Mouse (Mus musculus) fat pad, adult 2 months (tissue): Measurements from ENCODE around the gene Esp4.
"Not testable (repeated sequence)": the region's sequence is repeated elsewhere in the genome, so short reads cannot be mapped to it uniquely, and the experiment has no call there.

Experiments
- DNase-seq: peaks from one replicate; pipeline ENCODE4 v3.0.0-alpha.2; 2011; ENCODE audit warnings: low read depth, low spot score; ENCODE audit errors: extremely low read depth

Esp4 gene

GRCm38 (mm10) chr17:40598294-40598693, at the start of gene Esp4:
Gene Esp4, plus strand, starts transcription at chr17:40598594.
- DNase-seq = no peak

DNA sequence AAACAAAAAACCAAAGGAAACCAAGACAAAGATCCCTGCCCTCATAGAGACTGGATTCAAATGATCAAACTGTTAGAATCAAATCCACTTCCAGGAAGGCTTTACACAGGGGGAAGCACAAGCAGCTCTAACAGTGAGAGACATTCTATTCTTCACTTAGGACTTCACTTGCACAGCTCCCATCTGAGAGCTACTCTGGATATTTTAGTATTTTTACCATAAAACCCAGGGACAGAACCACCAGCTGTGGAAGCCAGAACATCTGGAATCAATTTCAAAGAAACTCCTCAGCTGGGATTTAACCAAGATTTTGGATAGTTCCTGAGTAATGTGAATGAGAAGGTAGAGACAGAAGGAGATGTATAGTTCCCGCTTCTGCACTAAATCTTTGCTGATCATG, 44.9 kb upstream of the Esp4 start:
- DNase-seq = no peak

GRCm38 (mm10) chr17:40561207-40561606, 37.2 kb upstream of the Esp4 start, which contains the start of gene Esp6:
Gene Esp6, plus strand, starts transcription at chr17:40561507.
- no peak for DNase-seq

GRCm38 (mm10) chr17:40583906-40584305, 14.5 kb upstream of the Esp4 start:
- DNase-seq = not testable (repeated sequence)

GRCm38 (mm10) chr17:40591297-40591696, 7.1 kb upstream of the Esp4 start:
- DNase-seq = no peak

DNA sequence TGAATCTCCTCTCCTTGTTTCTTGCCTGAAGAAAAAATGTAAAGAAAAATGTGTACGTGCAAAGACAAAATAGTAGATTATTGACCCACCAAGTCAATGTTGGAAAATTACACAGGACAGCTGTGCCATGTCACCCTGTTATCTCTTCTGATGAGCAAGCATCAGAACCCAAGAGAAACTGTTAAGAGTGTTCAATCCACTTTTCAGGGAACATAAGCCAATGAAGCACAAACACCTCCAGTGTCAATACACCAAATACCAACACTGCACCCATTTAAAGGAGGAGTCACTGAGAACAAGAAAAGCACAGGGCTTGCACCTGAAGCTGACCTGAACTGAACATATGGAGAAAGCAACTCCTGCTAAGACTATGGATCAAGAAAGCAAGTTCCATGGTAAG, 33.4 kb downstream of the Esp4 start, which contains the start of gene Esp3:
Esp3 (plus strand) TSS at position 301 of the 400 bp plus-strand sequence.
- not testable (repeated sequence) for DNase-seq
